Mouse (Mus musculus) liver (tissue): ENCODE data around the gene Gm9789.
"Not testable (repeated sequence)": the region's sequence is repeated elsewhere in the genome, so short reads cannot be mapped to it uniquely, and the experiment has no call there.

Experiments
- DNase-seq: peaks from one replicate; pipeline ENCODE4 v3.0.0-alpha.2; 2020; ENCODE audit warnings: mixed read lengths

Gene Gm9789

GRCm38 (mm10) chr16:89157652-89158051, at the start of gene Gm9789:
Gm9789 (plus strand) TSS chr16:89157952.
- DNase-seq = no peak

DNA sequence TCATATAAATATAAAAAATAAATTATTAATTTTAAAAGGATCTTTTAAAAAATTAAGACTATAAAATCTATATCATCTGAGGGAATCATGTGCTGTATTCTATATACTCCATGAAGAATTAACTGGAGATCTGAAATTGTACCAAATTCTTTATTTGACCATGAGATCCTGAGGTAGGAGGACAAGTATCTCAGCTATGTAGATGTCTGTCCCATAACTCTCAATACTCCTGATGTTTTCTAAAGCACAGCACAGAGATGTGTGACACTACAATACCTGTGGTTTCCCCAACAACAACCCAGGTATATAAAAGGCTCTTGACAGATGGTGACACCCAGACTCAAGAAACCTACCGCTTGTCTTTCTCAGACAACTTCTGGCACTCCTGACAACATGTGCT, 17.2 kb upstream of the Gm9789 start, which contains the start of gene Gm6358:
Gene Gm6358 (plus strand): TSS at position 301 of the 400 bp plus-strand sequence.
- DNase-seq = no peak

DNA sequence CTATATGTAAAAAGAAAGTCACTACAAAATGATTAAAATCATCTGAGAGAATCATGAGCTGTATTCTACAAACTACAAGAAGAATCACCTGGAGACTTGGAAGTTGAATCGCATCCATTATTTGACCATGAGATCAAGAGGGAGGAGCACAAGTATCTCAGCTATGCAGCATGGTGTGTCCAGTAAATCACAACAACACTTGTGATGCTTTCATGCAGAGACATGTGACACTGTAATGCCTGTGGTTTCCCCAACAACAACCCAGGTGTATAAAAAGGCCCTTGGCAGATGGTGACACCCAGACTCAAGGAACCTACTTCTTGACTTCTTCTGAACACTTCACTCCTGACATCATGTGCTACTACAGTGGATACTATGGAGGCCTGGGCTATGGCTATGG, 7.0 kb upstream of the Gm9789 start, which contains the start of gene Gm10061:
Gene Gm10061 (plus strand): TSS at position 301 of the 400 bp plus-strand sequence.
- no peak for DNase-seq

GRCm38 (mm10) chr16:89169190-89169589, 11.4 kb downstream of the Gm9789 start, which contains the start of gene Gm7735:
Gm7735 (plus strand) TSS chr16:89169490.
- not testable (repeated sequence) for DNase-seq

DNA sequence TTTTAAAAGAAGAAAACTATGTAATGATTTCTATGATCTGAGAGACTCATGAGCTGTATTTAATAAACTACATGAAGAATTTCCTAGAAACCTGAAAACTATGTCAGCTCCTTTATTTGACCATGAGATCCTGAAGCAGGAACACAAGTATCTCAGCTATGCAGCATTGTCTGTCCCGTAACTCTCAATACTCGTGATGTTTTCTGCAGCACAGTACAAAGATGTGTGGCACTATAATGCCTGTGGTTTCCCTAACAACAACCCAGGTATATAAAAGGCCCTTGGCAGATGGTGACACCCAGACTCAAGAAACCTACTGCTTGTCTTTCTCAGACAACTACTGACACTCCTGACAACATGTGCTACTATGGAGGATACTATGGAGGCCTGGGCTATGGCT, 16.7 kb downstream of the Gm9789 start, which contains the start of gene 1110057P08Rik:
Gene 1110057P08Rik (plus strand): TSS at position 301 of the 400 bp plus-strand sequence.
- DNase-seq = no peak

GRCm38 (mm10) chr16:89188621-89189020, 30.9 kb downstream of the Gm9789 start:
- no peak for DNase-seq

DNA sequence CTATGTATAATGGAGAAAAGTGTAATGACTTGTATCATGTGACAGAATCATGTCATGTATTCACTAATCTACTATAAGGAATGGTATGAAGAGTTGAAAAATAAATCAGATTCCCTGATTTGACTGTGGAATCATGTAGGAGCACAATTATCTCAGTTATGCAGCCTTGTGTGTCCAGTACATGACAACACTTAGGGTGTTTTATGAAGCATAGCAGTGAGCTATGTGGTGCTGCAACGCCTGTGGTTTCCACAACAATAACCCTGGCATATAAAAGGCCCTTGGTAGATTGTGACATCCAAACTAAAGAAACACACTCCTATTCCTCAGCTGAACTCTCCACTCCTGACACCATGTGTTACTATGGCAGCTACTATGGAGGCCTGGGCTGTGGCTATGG, 47.8 kb downstream of the Gm9789 start, which contains the start of gene Krtap20-2:
Gene Krtap20-2 (plus strand): TSS at position 301 of the 400 bp plus-strand sequence.
- DNase-seq = no peak
